Comparison of ENCODE assay signal across 8 mouse cellular contexts in genomic region chr19:5139640-5140039, GRCm38 (mm10). TPM values are rescaled to one million over a fixed set of nuclear protein-coding genes. Genes with fewer than 3 reads are reported as not detected.
DNase-seq lines count a peak whose midpoint lies in the region.

No protein-coding gene starts in this region.

- intact Hi-C loops in heart, postnatal 25 days (cut with DNase I), result loop anchor here (2.0 kb wide), 2 partner anchors 23 to 45 kb away; no protein-coding TSS in a partner anchor

- peak; percentile 5 to 22 for DNase-seq in heart, adult 9 months (ENCODE audit: low spot score in 2 of 2)
- no peak for DNase-seq in heart, postnatal 25 days (ENCODE audit: low spot score)
- DNase-seq in MN1 (ENCODE audit: low spot score), result peak; percentile 55
- peak; percentile 81 to 89 for DNase-seq in cerebellum, postnatal 36 days
- peak; percentile 18 for DNase-seq in gastrocnemius, postnatal 25 days
- DNase-seq in layer of hippocampus, postnatal 10 days (ENCODE audit: low spot score in 2 of 2), result peak; percentile 74 to 80
- peak; percentile 53 for DNase-seq in mesoderm, embryonic 11.5 days (ENCODE audit: low read depth, low spot score)
- DNase-seq in spleen, postnatal 10 days (ENCODE audit: low spot score in 2 of 2), result peak; percentile 41 to 65

RNA-seq across cellular contexts. Expression of gene Klc2, which starts 21.3 kb away (rescaled TPM):
- 10 to 100 TPM; 47.1 to 53.0 TPM for total RNA-seq in heart, postnatal 25 days (2021)
- 10 to 100 TPM; 51.9 TPM for total RNA-seq in gastrocnemius, postnatal 25 days (2021)
- 100 to 1,000 TPM; 170 to 176 TPM for total RNA-seq in layer of hippocampus, postnatal 10 days (2021)

RNA-seq across cellular contexts. Expression of gene Rab1b, which starts 32.8 kb away (rescaled TPM):
- 100 to 1,000 TPM; 178 to 189 TPM for total RNA-seq in heart, postnatal 25 days (2021)
- total RNA-seq in gastrocnemius, postnatal 25 days (2021), result 100 to 1,000 TPM; 113 to 127 TPM
- total RNA-seq in layer of hippocampus, postnatal 10 days (2021), result 100 to 1,000 TPM; 163 to 166 TPM

RNA-seq across cellular contexts. Expression of gene Cnih2, which starts 41.3 kb away (rescaled TPM):
- under 1 TPM in 1 of 2 experiments, not detected in 1; 0.18 TPM for total RNA-seq in heart, postnatal 25 days (2021)
- total RNA-seq in gastrocnemius, postnatal 25 days (2021), result not detected
- 100 to 1,000 TPM; 743 to 783 TPM for total RNA-seq in layer of hippocampus, postnatal 10 days (2021)

RNA-seq across cellular contexts. Expression of gene Yif1a, which starts 51.3 kb away (rescaled TPM):
- 10 to 100 TPM; 91.5 to 92.6 TPM for total RNA-seq in heart, postnatal 25 days (2021)
- total RNA-seq in gastrocnemius, postnatal 25 days (2021), result 10 to 100 TPM; 38.1 to 47.5 TPM
- 10 to 100 TPM; 24.7 to 29.9 TPM for total RNA-seq in layer of hippocampus, postnatal 10 days (2021)

RNA-seq across cellular contexts. Expression of gene Tmem151a, which starts 54.3 kb away (rescaled TPM):
- 1 to 10 TPM; 4.0 to 4.8 TPM for total RNA-seq in heart, postnatal 25 days (2021)
- total RNA-seq in gastrocnemius, postnatal 25 days (2021), result not detected
- 10 to 100 TPM; 96.6 to 98.0 TPM for total RNA-seq in layer of hippocampus, postnatal 10 days (2021)

Comparison
In these comparisons a context has a peak if more than half of its experiments do, and no peak if none do; other contexts are left out.
1. RNA of gene Cnih2, which starts 41.3 kb away (total RNA-seq): 743 to 783 TPM in layer of hippocampus, postnatal 10 days; 0.18 TPM in heart, postnatal 25 days and not detected in gastrocnemius, postnatal 25 days; every median in the first group is over 100 times any median in the second.